Mouse (Mus musculus): ENCODE results near the gene Lypd3.

GRCm38 (mm10) chr7:24659737-24660357, 23.5 kb downstream of the Lypd3 start:
- no peak for TF ChIP-seq CTCF (IDR thresholded peaks at IDR 0.05; ENCODE audit: borderline replicate concordance, insufficient read depth, low read depth, low read length)
- no peak for TF ChIP-seq POLR2A (IDR thresholded peaks at IDR 0.05; ENCODE audit: borderline replicate concordance, insufficient read depth, low read length)

Measured in cerebellum, adult 2 months (tissue).